Mouse (Mus musculus) embryonic facial prominence, embryonic 15.5 days (tissue): ENCODE results near the gene Gm10153. TPM values are rescaled to one million over a fixed set of nuclear protein-coding genes. Genes with fewer than 3 reads are reported as not detected.
"Not testable (repeated sequence)": the region's sequence is repeated elsewhere in the genome, so short reads cannot be mapped to it uniquely, and the experiment has no call there.

ENCODE experiments used
- ATAC-seq: fragments of 200-750 bp; cut with Nextera tagmentation; 2 replicates; pipeline ENCODE4 v1.8.0; 2017; ENCODE audit warnings: low read depth, moderate TSS enrichment; ENCODE audit not compliant: insufficient number of reproducible peaks, low FRiP score, low TSS enrichment
- H3K27ac ChIP-seq: fragments of 300-500 bp; sonication (generic); replicated peaks from 2 replicates; pipeline ENCODE4 v1.5.1; 2015; ENCODE audit warnings: mild to moderate bottlenecking, inconsistent platforms
- H3K27me3 ChIP-seq: fragments of 300-500 bp; sonication (generic); 2 replicates; pipeline ENCODE4 v1.6.1; 2015; ENCODE audit warnings: inconsistent platforms
- H3K36me3 ChIP-seq: fragments of 300-500 bp; sonication (generic); 2 replicates; pipeline ENCODE4 v1.6.1; 2015; ENCODE audit warnings: mild to moderate bottlenecking, inconsistent platforms
- H3K4me1 ChIP-seq: fragments of 300-500 bp; sonication (generic); 2 replicates; pipeline ENCODE4 v1.6.1; 2015; ENCODE audit warnings: inconsistent platforms
- H3K4me2 ChIP-seq: fragments of 300-500 bp; sonication (generic); replicated peaks from 2 replicates; pipeline ENCODE4 v1.6.1; 2015; ENCODE audit warnings: mild to moderate bottlenecking, inconsistent platforms
- H3K4me3 ChIP-seq: fragments of 300-500 bp; sonication (generic); replicated peaks from 2 replicates; pipeline ENCODE4 v1.5.1; 2015; ENCODE audit warnings: mild to moderate bottlenecking, inconsistent platforms
- H3K9ac ChIP-seq: fragments of 300-500 bp; sonication (generic); 2 replicates; pipeline ENCODE4 v1.6.1; 2015; ENCODE audit warnings: inconsistent platforms
- H3K9me3 ChIP-seq: fragments of 300-500 bp; sonication (generic); replicated peaks from 2 replicates; pipeline ENCODE4 v1.6.1; 2016; ENCODE audit warnings: inconsistent platforms
- WGBS: fragments of 180-500 bp; shearing (Covaris S2); methylation state at CpG from one replicate; pipeline ENCODE4 v1.1.7; 2015; 5-methylcytosine and 5-hydroxymethylcytosine counted together
- polyA plus RNA-seq: library from polyadenylated mRNA; unstranded; fragments of >200 nt; fragmentation: Nextera tagmentation; extraction: Ambion mirVana; gene quantifications from 2 replicates; pipeline ENCODE4 v1.2.1, GENCODE M21; 2015

Gm10153 gene
- polyA plus RNA-seq, 1 experiment from 2014 or later = 0.57 TPM

GRCm38 (mm10) chr7:142143506-142144010 lies 46.6 kb downstream of the Gm10153 start:
- not testable (repeated sequence) for H3K4me2 ChIP-seq, H3K27ac ChIP-seq, H3K9me3 ChIP-seq, H3K9ac ChIP-seq, ATAC-seq, H3K4me3 ChIP-seq, H3K36me3 ChIP-seq, H3K4me1 ChIP-seq, H3K27me3 ChIP-seq
- WGBS = 14% methylated on average over 1 of the region's 1 CpGs

- no peaks in the 10 kb centered on the region for H3K9me3 ChIP-seq
- H3K36me3 ChIP-seq = no peaks in the 10 kb centered on the region
- no peak overlapping the region for H3K4me2 ChIP-seq
- no peaks in the 10 kb centered on the region for H3K4me1 ChIP-seq
- no peak overlapping the region for H3K4me3 ChIP-seq
- no peak overlapping the region for H3K27ac ChIP-seq
- 3% methylated on average over 1 of the region's 1 CpGs for WGBS
- H3K9ac ChIP-seq = no peak overlapping the region
- no peak for ATAC-seq
- H3K27me3 ChIP-seq = no peaks in the 10 kb centered on the region; the same call in 1 of the 2 replicates
These were observed 49.5 kb downstream of the Gm10153 start for GRCm38 (mm10) chr7:142140696-142141095.

Other genes with a start within 250 kb of the Gm10153 start
- 1.2 and 1.7 TPM in 2 replicates for gene Brsk2, start 240.6 kb downstream of the Gm10153 start, polyA plus RNA-seq
- 79.5 and 82.6 TPM in 2 replicates for gene Mob2, start 129.3 kb downstream of the Gm10153 start, polyA plus RNA-seq
- 6.5 and 7.7 TPM in 2 replicates for gene Dusp8, start 94.5 kb downstream of the Gm10153 start, polyA plus RNA-seq
- 0.79 and 1.7 TPM in 2 replicates for gene Gm45618, start 69.7 kb downstream of the Gm10153 start, polyA plus RNA-seq
- not detected in 2 replicates for gene Gm39115, start 54.4 kb downstream of the Gm10153 start, polyA plus RNA-seq
- 1.0 and 1.1 TPM in 2 replicates for gene Gm45337, start 45.8 kb downstream of the Gm10153 start, polyA plus RNA-seq
- 0.77 and 0.79 TPM in 2 replicates for gene Gm29735, start 33.3 kb downstream of the Gm10153 start, polyA plus RNA-seq
- gene Gm4553, start 24.6 kb downstream of the Gm10153 start, polyA plus RNA-seq = 1.4 and 1.7 TPM in 2 replicates
- gene Krtap5-2, start 14.4 kb downstream of the Gm10153 start, polyA plus RNA-seq = 0.75 and 1.2 TPM in 2 replicates
- 0.16 and 0.30 TPM in 2 replicates for gene Krtap5-3, start 11.0 kb upstream of the Gm10153 start, polyA plus RNA-seq
- 1.7 and 1.8 TPM in 2 replicates for gene Gm7579, start 21.5 kb upstream of the Gm10153 start, polyA plus RNA-seq
- gene Krtap5-5, start 39.6 kb upstream of the Gm10153 start, polyA plus RNA-seq = 0.73 and 0.75 TPM in 2 replicates
- 0.40 and 1.0 TPM in 2 replicates for gene Gm40460, start 50.7 kb upstream of the Gm10153 start, polyA plus RNA-seq
- not detected in 2 replicates for gene Gm2431, start 68.0 kb upstream of the Gm10153 start, polyA plus RNA-seq
- 0.31 TPM in 1 of 2 replicates, not detected in the other for gene Gm4559, start 84.0 kb upstream of the Gm10153 start, polyA plus RNA-seq
- gene Krtap5-1, start 106.7 kb upstream of the Gm10153 start, polyA plus RNA-seq = 0.56 TPM in 1 of 2 replicates, not detected in the other
- gene Krtap5-4, start 113.2 kb upstream of the Gm10153 start, polyA plus RNA-seq = 0.21 and 0.37 TPM in 2 replicates
- gene Ifitm10, start 183.4 kb upstream of the Gm10153 start, polyA plus RNA-seq = 7.5 and 7.8 TPM in 2 replicates
- not detected in 2 replicates for gene Gm49369, start 192.3 kb upstream of the Gm10153 start, polyA plus RNA-seq
- 374 and 387 TPM in 2 replicates for gene Ctsd, start 197.6 kb upstream of the Gm10153 start, polyA plus RNA-seq
- gene Syt8, start 244.5 kb upstream of the Gm10153 start, polyA plus RNA-seq = 3.9 and 4.5 TPM in 2 replicates